Mouse (Mus musculus): ENCODE data around the gene Slc16a8.

Gene Slc16a8

DNA sequence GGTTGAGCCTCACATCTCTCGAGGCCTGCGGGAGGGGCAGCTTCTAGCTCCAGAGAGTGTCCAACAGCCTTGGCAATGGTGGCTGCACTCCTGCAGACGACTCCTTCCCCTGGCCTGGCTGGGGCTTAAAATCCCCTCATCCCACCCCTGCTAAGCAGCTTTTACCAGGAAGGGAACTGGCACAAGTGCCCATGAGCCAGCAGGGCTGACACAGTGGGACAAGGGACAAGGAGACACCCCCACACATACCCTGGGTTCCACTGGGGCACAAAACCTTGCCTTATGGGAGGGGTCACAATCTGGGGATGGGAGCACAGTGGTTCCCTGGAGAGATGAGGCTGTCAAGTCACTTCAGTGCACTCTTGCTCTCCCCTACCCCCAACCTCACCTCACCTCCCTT is at the start of gene Slc16a8:
TSS of gene Slc16a8 (minus strand) at position 101 of the 400 bp plus-strand sequence.
- no peak for DNase-seq (ENCODE audit: low spot score in 2 of 2)

GRCm38 (mm10) chr15:79303725-79304124 is 49.2 kb upstream of the Slc16a8 start:
- peak; percentile 29 to 58 for DNase-seq (ENCODE audit: low spot score in 2 of 2)

DNA sequence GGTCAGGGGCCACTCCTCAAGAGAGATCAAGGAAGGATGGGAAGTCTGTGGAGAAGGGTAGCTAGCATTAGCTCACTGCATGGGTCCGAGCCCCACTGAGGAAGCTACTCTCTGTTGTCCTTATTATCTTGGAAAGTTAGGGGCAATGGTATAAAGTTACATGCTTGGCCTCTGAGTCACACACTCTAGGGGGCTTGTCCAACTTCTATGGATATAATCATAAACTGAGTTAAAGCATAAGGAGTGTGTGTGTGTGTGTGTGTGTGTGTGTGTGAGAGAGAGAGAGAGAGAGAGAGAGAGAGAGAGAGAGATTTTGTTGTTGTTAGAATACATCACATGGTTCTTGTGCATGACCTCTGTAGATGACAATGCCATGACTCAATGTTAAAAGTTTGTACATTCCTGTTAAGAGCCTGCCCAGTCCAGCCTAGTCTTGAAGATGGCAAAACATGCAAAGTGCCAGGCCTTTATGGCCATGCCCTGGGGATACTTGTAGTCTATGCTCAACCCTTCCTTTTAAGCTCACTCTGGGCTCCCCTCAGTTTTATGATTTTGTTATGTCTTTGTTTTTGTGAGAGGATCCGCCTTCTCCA is 45.1 kb upstream of the Slc16a8 start:
- DNase-seq (ENCODE audit: low spot score in 2 of 2) = no peak

GRCm38 (mm10) chr15:79298553-79298952 is 44.0 kb upstream of the Slc16a8 start:
- no peak for DNase-seq (ENCODE audit: low spot score in 2 of 2)

GRCm38 (mm10) chr15:79292779-79293178 is 38.2 kb upstream of the Slc16a8 start:
- DNase-seq (ENCODE audit: low spot score in 2 of 2) = no peak

DNA sequence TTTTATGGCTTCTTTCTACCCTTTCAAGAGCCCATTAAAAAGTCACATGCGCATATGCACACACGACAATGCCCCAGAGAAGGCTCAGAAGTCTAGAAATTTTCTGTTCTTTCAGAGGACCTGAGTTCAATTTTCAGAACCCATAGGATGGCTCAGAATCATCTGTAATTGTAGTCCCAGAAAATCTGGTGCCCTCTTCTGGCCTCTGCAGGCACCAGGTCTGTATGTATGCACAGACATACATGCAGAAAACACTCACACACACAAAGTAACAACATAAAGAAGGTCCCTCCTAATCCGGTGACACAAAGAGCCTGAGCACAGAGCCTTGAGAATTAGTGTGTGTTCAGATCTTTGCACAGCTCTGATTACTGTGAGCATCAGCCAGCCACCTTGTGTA is 35.8 kb upstream of the Slc16a8 start:
- DNase-seq (ENCODE audit: low spot score in 2 of 2) = no peak

GRCm38 (mm10) chr15:79289441-79289840 is 34.9 kb upstream of the Slc16a8 start:
- DNase-seq (ENCODE audit: low spot score in 2 of 2) = no peak

DNA sequence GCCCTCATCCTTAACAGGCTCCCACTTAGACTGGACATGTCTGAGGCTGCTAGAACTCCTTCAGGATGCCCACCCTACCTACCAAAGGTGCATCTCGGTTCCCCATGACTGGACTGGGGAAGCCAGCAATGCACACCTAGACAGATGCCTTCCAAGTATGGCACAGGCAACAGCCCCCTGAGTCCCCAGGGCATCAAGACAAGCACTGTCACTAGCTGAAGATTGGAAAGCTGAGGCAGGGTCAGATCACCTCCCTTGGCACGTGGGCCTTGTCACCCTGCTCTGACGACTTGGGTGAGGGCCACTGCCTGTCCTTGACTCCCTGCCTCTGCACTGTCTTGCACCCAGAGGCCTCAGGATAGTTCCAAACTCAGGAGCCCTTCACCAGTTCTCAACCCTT is 33.8 kb upstream of the Slc16a8 start:
- no peak for DNase-seq (ENCODE audit: low spot score in 2 of 2)

DNA sequence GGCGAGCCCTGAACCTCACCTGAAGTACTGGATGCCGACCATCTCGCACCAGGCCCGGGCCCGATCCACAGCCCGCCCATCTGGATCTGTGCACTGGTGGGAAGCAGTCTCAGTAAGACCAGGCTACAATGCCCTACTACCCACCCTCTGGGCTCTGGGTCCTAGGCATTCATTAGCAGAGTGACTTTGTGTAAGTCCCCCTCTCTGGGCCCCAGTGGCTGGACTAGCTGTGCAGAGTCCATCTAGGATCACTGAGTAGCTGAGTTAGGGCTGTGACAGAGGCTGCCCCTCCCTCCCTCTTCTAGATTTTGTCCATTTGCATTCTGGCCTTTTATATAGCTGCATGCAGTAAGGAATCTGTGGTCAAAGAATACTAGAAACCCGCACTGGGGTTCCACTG is 32.5 kb upstream of the Slc16a8 start:
- no peak for DNase-seq (ENCODE audit: low spot score in 2 of 2)

- no peak for DNase-seq (ENCODE audit: low spot score in 2 of 2)
Observed at GRCm38 (mm10) chr15:79286141-79286540, 31.6 kb upstream of the Slc16a8 start.

GRCm38 (mm10) chr15:79285399-79285798 is 30.8 kb upstream of the Slc16a8 start, which contains the start of gene Baiap2l2:
Gene Baiap2l2 (minus strand): TSS chr15:79285537.
- DNase-seq (ENCODE audit: low spot score in 2 of 2) = no peak

DNA sequence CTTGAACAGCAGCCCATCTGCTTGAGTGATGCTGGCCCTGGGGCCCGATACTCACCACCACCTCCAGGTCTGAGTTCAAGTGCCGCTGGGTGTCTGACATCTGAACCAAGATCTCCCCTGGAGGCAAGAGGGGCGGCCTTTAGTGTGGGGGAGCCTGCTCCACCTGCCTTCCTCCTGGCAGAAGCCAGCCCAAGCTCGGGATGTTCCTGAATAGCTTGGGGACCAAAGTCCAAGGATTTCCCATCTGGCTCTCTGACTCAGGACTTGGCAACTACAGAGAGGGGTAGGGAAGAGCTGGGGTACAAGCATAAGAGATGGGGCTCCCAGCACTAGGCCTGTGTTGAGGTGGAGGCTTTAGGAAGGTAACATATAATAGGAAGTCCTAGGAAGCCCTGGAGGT is 28.8 kb upstream of the Slc16a8 start:
- no peak for DNase-seq (ENCODE audit: low spot score in 2 of 2)

- no peak for DNase-seq (ENCODE audit: low spot score in 2 of 2)
Observed at GRCm38 (mm10) chr15:79282434-79282833, 27.9 kb upstream of the Slc16a8 start.

- DNase-seq (ENCODE audit: low spot score in 2 of 2) = peak; percentile 76
Observed at GRCm38 (mm10) chr15:79281389-79281788, 26.8 kb upstream of the Slc16a8 start.

DNA sequence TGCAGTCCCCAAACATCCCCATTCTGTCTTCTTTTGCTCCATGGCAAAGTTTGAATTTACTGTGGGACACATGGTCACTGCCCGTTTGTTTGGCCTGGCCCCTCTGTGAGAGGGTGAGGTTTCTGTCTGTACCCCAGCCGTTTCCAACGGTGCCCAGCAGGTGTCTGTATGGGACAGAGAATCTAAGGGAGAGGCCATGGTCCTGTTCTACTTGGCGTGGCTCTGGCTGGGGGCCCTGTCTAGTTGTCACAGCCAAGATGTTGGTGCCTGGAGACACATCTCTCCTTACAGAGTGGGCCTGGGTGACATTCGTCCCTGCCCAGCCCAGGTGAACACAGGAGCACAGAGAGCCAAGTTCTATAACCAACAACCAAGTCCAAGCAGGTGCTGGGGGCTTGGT is 26.3 kb upstream of the Slc16a8 start:
- DNase-seq (ENCODE audit: low spot score in 2 of 2) = peak; percentile 28 to 39

GRCm38 (mm10) chr15:79280209-79280608 is 25.6 kb upstream of the Slc16a8 start:
- peak; percentile 59 to 72 for DNase-seq (ENCODE audit: low spot score in 2 of 2)

GRCm38 (mm10) chr15:79277728-79278127 is 23.2 kb upstream of the Slc16a8 start:
- no peak for DNase-seq (ENCODE audit: low spot score in 2 of 2)

DNA sequence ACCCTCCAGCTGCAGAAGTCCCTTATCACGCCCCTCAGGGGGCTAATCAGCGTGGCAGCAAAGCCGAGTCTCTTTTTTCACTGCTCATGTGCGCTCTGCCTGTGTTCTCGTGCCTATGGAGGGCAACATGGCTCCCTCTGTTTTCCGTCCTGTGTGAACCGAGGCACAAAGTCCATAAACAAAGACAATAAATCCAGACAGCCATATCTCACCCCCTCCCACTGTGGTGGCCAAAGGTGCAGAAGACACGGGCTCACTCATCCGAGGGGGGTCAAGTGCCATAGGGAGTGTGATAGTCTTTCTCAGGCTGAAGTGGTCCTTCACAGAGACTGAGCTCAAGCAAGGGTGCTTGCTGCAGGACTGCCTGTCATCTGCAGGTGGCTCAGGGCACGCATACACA is 18.5 kb upstream of the Slc16a8 start:
- no peak for DNase-seq (ENCODE audit: low spot score in 2 of 2)

- peak; percentile 42 to 81 for DNase-seq (ENCODE audit: low spot score in 2 of 2)
Observed at GRCm38 (mm10) chr15:79271124-79271746, 16.7 kb upstream of the Slc16a8 start.

DNA sequence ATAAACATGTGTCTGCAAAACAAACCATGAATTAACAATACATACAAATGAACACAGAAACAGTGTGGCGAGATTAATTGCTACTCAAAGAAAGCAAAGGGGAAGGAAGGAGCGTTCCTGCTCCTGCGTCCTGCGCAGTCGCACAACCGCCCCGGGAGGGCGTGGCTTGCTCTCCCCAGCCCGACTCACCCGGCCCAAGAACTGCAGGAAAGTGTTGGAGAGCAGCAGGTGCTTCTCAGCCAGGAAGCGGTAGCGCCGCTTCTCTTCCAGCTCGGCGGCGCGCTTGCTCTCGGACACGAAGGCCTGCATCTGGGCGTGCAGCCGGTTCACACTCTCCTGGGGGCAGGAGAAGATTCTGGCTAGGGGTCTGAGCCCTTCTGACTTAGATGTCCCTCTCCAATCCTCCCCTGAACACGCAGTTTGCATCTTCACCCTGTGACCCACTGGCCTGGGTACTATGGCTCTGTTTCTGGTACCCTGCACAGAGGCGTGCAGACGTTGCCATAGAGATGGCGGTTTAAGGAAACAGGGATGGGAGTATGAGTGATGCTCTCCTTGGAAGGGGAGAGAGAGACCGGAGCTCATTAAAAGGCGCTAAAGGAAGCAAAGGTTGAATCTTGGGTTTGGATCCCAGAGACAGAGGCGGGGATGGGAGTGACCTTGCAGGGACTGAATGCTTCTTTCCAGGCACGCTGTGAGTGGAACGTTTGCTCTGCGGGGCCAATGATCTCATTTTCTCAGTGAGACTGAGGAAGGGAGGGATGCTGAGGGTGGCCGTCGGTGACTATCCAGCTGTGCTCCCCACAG is 16.0 kb upstream of the Slc16a8 start:
- DNase-seq (ENCODE audit: low spot score in 2 of 2) = peak; percentile 90 to 91

DNA sequence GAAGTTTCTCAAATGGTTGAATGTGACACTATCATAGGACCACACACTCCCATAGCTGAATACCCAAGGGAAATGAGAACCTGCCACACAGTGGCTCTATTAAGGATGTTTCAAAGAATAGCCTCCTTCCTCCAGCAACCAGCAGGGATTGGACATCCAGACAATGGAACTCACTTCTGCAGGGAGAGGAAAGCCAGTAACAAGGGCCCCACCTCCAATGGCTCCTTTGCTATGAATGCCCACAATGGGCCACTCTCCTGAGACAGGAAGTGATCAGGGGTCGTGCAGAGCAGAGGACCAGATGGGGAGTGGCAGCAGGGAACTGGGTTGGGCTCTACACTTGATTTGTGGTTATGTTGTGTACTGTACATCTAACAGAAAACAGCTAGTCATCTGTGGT is 14.0 kb upstream of the Slc16a8 start:
- DNase-seq (ENCODE audit: low spot score in 2 of 2) = no peak

GRCm38 (mm10) chr15:79265384-79265783 is 10.8 kb upstream of the Slc16a8 start:
- DNase-seq (ENCODE audit: low spot score in 2 of 2) = no peak

- no peak for DNase-seq (ENCODE audit: low spot score in 2 of 2)
Observed at GRCm38 (mm10) chr15:79263726-79264125, 9.2 kb upstream of the Slc16a8 start.
